Comparison of ENCODE assay signal across 16 mouse cellular contexts in genomic region chr3:89696152-89696821, GRCm38 (mm10). TPM values are rescaled to one million over a fixed set of nuclear protein-coding genes. Genes with fewer than 3 reads are reported as not detected.
DNase-seq lines count a peak whose midpoint lies in the region; ATAC-seq and TF ChIP-seq lines count a peak whose summit lies in the region.
"Had no signal": no experiment of that assay in that cellular context is flagged by ENCODE, and none has a peak within 500 bp of the region (broad histone marks: within the 10 kb centered on the region; RNA-seq: fewer than 3 reads in every experiment).

No protein-coding gene starts in this region.

- no peak for TF ChIP-seq CTCF in layer of hippocampus, adult 2 months (conservative IDR thresholded peaks at IDR 0.05)
- no peak for TF ChIP-seq CTCF in liver, postnatal 0 days (IDR thresholded peaks at IDR 0.05; ENCODE audit: low read depth)

- ATAC-seq in hindbrain, embryonic 16.5 days: peak; percentile 67
- ATAC-seq in hindbrain, embryonic 14.5 days (ENCODE audit: low FRiP score): no peak
- peak; percentile 81 for ATAC-seq in midbrain, embryonic 16.5 days
- no peak for ATAC-seq in liver, postnatal 0 days

- H3K9ac ChIP-seq in hindbrain, embryonic 16.5 days (ENCODE audit: low read depth, low read length): no peak overlapping the region
- no peak overlapping the region for H3K9ac ChIP-seq in hindbrain, embryonic 14.5 days
- peak overlapping the region; percentile 3; the same call in 1 of the 2 replicates for H3K9ac ChIP-seq in midbrain, embryonic 16.5 days (ENCODE audit: low read depth, low read length)
- H3K9ac ChIP-seq in liver, postnatal 0 days (replicated peaks): no peak overlapping the region
- H3K9ac ChIP-seq: limb, embryonic 12.5 days had no signal

- no peak overlapping the region for H3K4me2 ChIP-seq in hindbrain, embryonic 16.5 days (ENCODE audit: low read length)
- H3K4me2 ChIP-seq in hindbrain, embryonic 14.5 days (replicated peaks): no peak overlapping the region
- peak overlapping the region; percentile 20 for H3K4me2 ChIP-seq in midbrain, embryonic 16.5 days (ENCODE audit: low read length)
- H3K4me2 ChIP-seq in liver, postnatal 0 days (ENCODE audit: low read depth, low read length): no peak overlapping the region
- H3K4me2 ChIP-seq: limb, embryonic 12.5 days had no signal

- H3K36me3 ChIP-seq in hindbrain, embryonic 16.5 days (ENCODE audit: control insufficient read depth, insufficient read depth, low read length): no peaks in the 10 kb centered on the region
- no peaks in the 10 kb centered on the region for H3K36me3 ChIP-seq in hindbrain, embryonic 14.5 days (replicated peaks; ENCODE audit: control insufficient read depth, insufficient read depth)
- no peaks in the 10 kb centered on the region for H3K36me3 ChIP-seq in midbrain, embryonic 16.5 days (ENCODE audit: control insufficient read depth, insufficient read depth, low read length)
- no peaks in the 10 kb centered on the region for H3K36me3 ChIP-seq in liver, postnatal 0 days (replicated peaks; ENCODE audit: insufficient read depth, low read length)
- H3K36me3 ChIP-seq: limb, embryonic 12.5 days had no signal

- no peaks in the 10 kb centered on the region for H3K27me3 ChIP-seq in hindbrain, embryonic 16.5 days (replicated peaks; ENCODE audit: control insufficient read depth, insufficient read depth, low read length)
- no peaks in the 10 kb centered on the region for H3K27me3 ChIP-seq in hindbrain, embryonic 14.5 days (ENCODE audit: control insufficient read depth, insufficient read depth, low read length)
- H3K27me3 ChIP-seq in midbrain, embryonic 16.5 days (ENCODE audit: control insufficient read depth, insufficient read depth, low read depth, low read length): no peaks in the 10 kb centered on the region
- H3K27me3 ChIP-seq in liver, postnatal 0 days (ENCODE audit: insufficient read depth, low read length): no peaks in the 10 kb centered on the region
- H3K27me3 ChIP-seq: limb, embryonic 12.5 days had no signal

- H3K4me3 ChIP-seq in hindbrain, embryonic 16.5 days (ENCODE audit: low read length): no peak overlapping the region
- no peak overlapping the region for H3K4me3 ChIP-seq in hindbrain, embryonic 14.5 days (replicated peaks; ENCODE audit: low read length)
- peak overlapping the region; percentile 41 for H3K4me3 ChIP-seq in layer of hippocampus, adult 2 months
- H3K4me3 ChIP-seq in midbrain, embryonic 16.5 days (ENCODE audit: low read depth, low read length): no peak overlapping the region
- H3K4me3 ChIP-seq in liver, postnatal 0 days (ENCODE audit: low read depth, low read length): no peak overlapping the region
- H3K4me3 ChIP-seq: gastrocnemius, adult 2 months; limb, embryonic 12.5 days had no signal

- H3K9me3 ChIP-seq in hindbrain, embryonic 16.5 days (ENCODE audit: control insufficient read depth, low read length): no peaks in the 10 kb centered on the region
- no peaks in the 10 kb centered on the region for H3K9me3 ChIP-seq in hindbrain, embryonic 14.5 days (ENCODE audit: control insufficient read depth, low read length)
- H3K9me3 ChIP-seq in midbrain, embryonic 16.5 days (replicated peaks; ENCODE audit: control insufficient read depth, low read length, poor library complexity, severe bottlenecking): 0 out of 2 replicates have a peak, but pooled peaks cover 3% of the 10 kb centered on the region
- H3K9me3 ChIP-seq in liver, postnatal 0 days (ENCODE audit: low read length): 0 out of 2 replicates have a peak, but pooled peaks cover 3% of the 10 kb centered on the region

- WGBS in hindbrain, embryonic 16.5 days: 59% methylated on average over 12 of the region's 12 CpGs
- 64% methylated on average over 12 of the region's 12 CpGs for WGBS in hindbrain, embryonic 14.5 days
- WGBS in midbrain, embryonic 16.5 days: 50% methylated on average over 12 of the region's 12 CpGs
- WGBS in liver, postnatal 0 days (ENCODE audit: insufficient replicate concordance): 80% methylated on average over 12 of the region's 12 CpGs

- no peaks in the 10 kb centered on the region for H3K4me1 ChIP-seq in hindbrain, embryonic 16.5 days (ENCODE audit: control insufficient read depth, insufficient read depth, low read depth, low read length)
- no peaks in the 10 kb centered on the region for H3K4me1 ChIP-seq in hindbrain, embryonic 14.5 days (replicated peaks; ENCODE audit: control insufficient read depth, insufficient read depth, low read length)
- H3K4me1 ChIP-seq in midbrain, embryonic 16.5 days (ENCODE audit: control insufficient read depth, insufficient read depth, low read length): no peaks in the 10 kb centered on the region
- no peaks in the 10 kb centered on the region for H3K4me1 ChIP-seq in liver, postnatal 0 days (ENCODE audit: insufficient read depth)

- no peak for TF ChIP-seq EP300 in liver, postnatal 0 days (IDR thresholded peaks at IDR 0.05; ENCODE audit: low read depth)

- no peak overlapping the region for H3K27ac ChIP-seq in hindbrain, embryonic 16.5 days (ENCODE audit: low read depth, low read length)
- no peak overlapping the region for H3K27ac ChIP-seq in hindbrain, embryonic 14.5 days
- H3K27ac ChIP-seq in layer of hippocampus, adult 2 months: peak overlapping the region; percentile 83
- H3K27ac ChIP-seq in midbrain, embryonic 16.5 days (ENCODE audit: low read length): peak overlapping the region; percentile 65
- no peak overlapping the region for H3K27ac ChIP-seq in liver, postnatal 0 days (ENCODE audit: low read depth)
- H3K27ac ChIP-seq: gastrocnemius, adult 2 months; limb, embryonic 12.5 days; macrophage had no signal

- DNase-seq in hindbrain, embryonic 14.5 days (ENCODE audit: low spot score): no peak
- DNase-seq in brain, adult 2 months (ENCODE audit: low read depth, low spot score): peak; percentile 77
- DNase-seq in layer of hippocampus, adult 2 months (ENCODE audit: low spot score in 2 of 2): peak; percentile 51 to 59
- DNase-seq in urinary bladder, postnatal 36 days (ENCODE audit: low spot score in 2 of 2): no peak
- no peak for DNase-seq in gastrocnemius, postnatal 4 days (ENCODE audit: low spot score in 2 of 2)
- no peak for DNase-seq in liver, postnatal 0 days
- DNase-seq: adrenal gland, adult 8-10 months; cerebellum, adult 11-12 months; embryo, embryonic 11 days; gastrocnemius, adult 2 months; kidney, postnatal 10 days; spleen, adult 18-20 months had no signal

RNA-seq across cellular contexts. Expression of gene Adar, which starts 18.5 kb away (rescaled TPM):
- 25.2 and 32.4 TPM in 2 replicates for polyA plus RNA-seq in hindbrain, embryonic 16.5 days (2015; fragmentation: Nextera tagmentation; extraction: Ambion mirVana)
- 31.6 and 35.8 TPM in 2 replicates for polyA plus RNA-seq in hindbrain, embryonic 14.5 days (2014; fragmentation: Nextera tagmentation; extraction: Ambion mirVana)
- total RNA-seq in layer of hippocampus, adult 2 months (2021): 100 to 1,000 TPM; 122 to 133 TPM
- 35.0 and 35.7 TPM in 2 replicates for polyA plus RNA-seq in midbrain, embryonic 16.5 days (2015; fragmentation: Nextera tagmentation; extraction: Ambion mirVana)
- 10 to 100 TPM in 1 of 2 experiments, 1 to 10 TPM in 1; 9.0 to 11.2 TPM for total RNA-seq in gastrocnemius, postnatal 4 days (2021)
- polyA plus RNA-seq in liver, postnatal 0 days (2015; fragmentation: Nextera tagmentation; extraction: Ambion mirVana): 5.2 and 5.3 TPM in 2 replicates

Comparison
In these comparisons a context has a peak if more than half of its experiments do, and no peak if none do; other contexts are left out.
1. ATAC-seq: peak in hindbrain, embryonic 16.5 days (single experiment) and midbrain, embryonic 16.5 days (single experiment); none in hindbrain, embryonic 14.5 days (single experiment) and liver, postnatal 0 days (single experiment).
2. H3K27ac ChIP-seq: peak in layer of hippocampus, adult 2 months (single experiment) and midbrain, embryonic 16.5 days (single experiment); none in hindbrain, embryonic 16.5 days (single experiment), hindbrain, embryonic 14.5 days (single experiment) and liver, postnatal 0 days (single experiment).
3. DNase-seq: peak in brain, adult 2 months (single experiment) and layer of hippocampus, adult 2 months (2 of 2); none in hindbrain, embryonic 14.5 days (single experiment), urinary bladder, postnatal 36 days (0 of 2), gastrocnemius, postnatal 4 days (0 of 2) and liver, postnatal 0 days (single experiment).